Mouse (Mus musculus) gastrocnemius, postnatal 14 days (tissue): ENCODE results near the gene Abcb1a. TPM values are rescaled to one million over a fixed set of nuclear protein-coding genes. Genes with fewer than 3 reads are reported as not detected.
A peak's percentile ranks its signal among the peaks of the same experiment; 100 is the strongest.

Source experiments
- DNase-seq: peaks from one replicate; pipeline ENCODE4 v3.0.0; 2021; ENCODE audit warnings: mixed read lengths
- intact Hi-C: fragments of 180-260 bp; cut with DNase I; formaldehyde crosslinking; loops from one replicate; pipeline ENCODE4 v1.15.1; 2025; ENCODE audit warnings: low total_unique reads
- long read RNA-seq, 2 experiments: library from polyadenylated mRNA; stranded (forward); transcript quantifications; one replicate each; pipeline ENCODE4 v2.0.0; 2021
- total RNA-seq, 2 experiments: library from RNA; stranded (reverse); gene quantifications; 2 replicates each; pipeline ENCODE4 v1.2.3; 2021

Abcb1a gene
- total RNA-seq: 1 to 10 TPM; 2.8 to 3.1 TPM
- long read RNA-seq, experiment 1: 0 reads
- long read RNA-seq, experiment 2, partial matches to known transcripts: 1 of 1 reads
- long read RNA-seq, experiment 2, other reads (novel, unspliced or antisense): 0 of 1 reads

GRCm38 (mm10) chr5:8659911-8660737 is at the start of gene Abcb1a:
Abcb1a (plus strand) TSS chr5:8660077.
- intact Hi-C loops: no loop called here
- DNase-seq: peak; percentile 10

GRCm38 (mm10) chr5:8622071-8622595 is 37.7 kb upstream of the Abcb1a start:
- DNase-seq: peak; percentile 32
- intact Hi-C loops: no loop called here

- intact Hi-C loops: no loop called here
- DNase-seq: peak; percentile 80
These were observed 37.2 kb upstream of the Abcb1a start, which contains the start of gene Rundc3b for GRCm38 (mm10) chr5:8622596-8623231. Rundc3b (minus strand) TSS chr5:8622952.

DNA sequence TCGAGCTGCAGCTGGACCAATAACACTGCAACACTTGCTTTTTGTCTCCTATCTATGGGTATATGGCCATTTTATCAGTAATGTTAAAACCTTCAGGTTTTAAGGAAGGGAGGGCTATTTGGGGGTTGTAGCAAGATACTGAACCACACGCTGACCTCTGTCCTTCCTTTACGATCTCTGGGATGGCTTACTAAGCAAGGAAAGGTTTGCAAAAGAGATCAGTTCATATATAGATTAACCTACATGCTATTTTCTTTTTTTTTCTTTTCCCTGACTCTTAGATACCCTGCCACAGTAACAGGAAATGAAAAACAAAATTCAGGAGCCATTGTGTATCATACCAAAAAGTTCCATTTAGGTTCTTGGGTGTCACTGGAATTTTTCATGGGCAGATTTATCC is 27.0 kb upstream of the Abcb1a start:
- intact Hi-C loops: no loop called here
- DNase-seq: no peak

DNA sequence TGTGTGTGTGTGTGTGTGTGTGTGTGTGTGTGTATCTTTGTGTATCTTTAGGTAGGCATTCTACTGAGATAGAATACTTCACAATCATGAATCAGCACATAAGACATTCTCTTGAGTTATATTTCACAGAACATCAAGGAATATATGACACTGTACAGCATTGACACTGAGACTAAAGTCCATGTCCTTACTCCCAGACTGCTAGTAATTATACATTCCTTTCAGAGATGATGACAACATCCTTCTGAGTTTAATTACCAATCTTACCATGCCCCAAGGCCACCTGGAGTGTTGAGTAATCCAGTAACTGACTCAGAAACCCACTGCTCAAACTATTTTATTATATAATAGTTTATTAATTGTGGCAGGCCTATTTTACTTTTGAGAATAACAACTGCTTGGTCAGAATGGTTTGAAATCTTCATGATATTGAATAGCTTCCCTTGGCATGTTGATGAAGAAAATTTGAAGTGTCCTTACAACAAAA is 25.3 kb upstream of the Abcb1a start:
- intact Hi-C loops: no loop called here
- DNase-seq: no peak

- intact Hi-C loops: no loop called here
- no peak for DNase-seq
These were observed 11.6 kb upstream of the Abcb1a start for GRCm38 (mm10) chr5:8648300-8648699.

GRCm38 (mm10) chr5:8648774-8649173 is 11.1 kb upstream of the Abcb1a start:
- no peak for DNase-seq
- intact Hi-C loops: no loop called here

- DNase-seq: no peak
- intact Hi-C loops: no loop called here
These were observed 7.8 kb upstream of the Abcb1a start for GRCm38 (mm10) chr5:8652085-8652484.

DNA sequence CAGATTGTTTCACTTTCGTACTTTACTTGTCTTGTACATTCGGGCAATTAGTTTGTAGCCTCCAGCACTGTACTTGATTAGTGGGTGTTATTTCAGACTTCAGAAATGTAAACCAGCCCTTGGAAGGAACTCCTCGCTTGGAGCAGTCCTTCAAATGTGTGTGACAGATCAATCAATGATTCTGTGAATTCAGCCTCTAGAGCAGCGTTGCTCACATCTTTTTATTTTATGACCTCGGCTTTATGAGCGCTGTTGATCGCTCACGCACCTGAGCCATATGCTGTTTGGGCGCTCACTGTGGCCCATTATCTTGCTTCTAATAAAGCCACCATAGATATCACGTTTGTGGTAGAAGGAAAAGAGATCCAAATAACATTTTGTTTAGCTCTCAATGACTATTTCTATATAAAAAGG is 868 bp downstream of the Abcb1a start:
- DNase-seq: no peak
- intact Hi-C loops: no loop called here

- no peak for DNase-seq
- intact Hi-C loops: no loop called here
These were observed 4.8 kb downstream of the Abcb1a start for GRCm38 (mm10) chr5:8664678-8665077.

GRCm38 (mm10) chr5:8667758-8668474 is 8.0 kb downstream of the Abcb1a start:
- DNase-seq: no peak
- intact Hi-C loops: no loop called here

GRCm38 (mm10) chr5:8669606-8670005 is 9.7 kb downstream of the Abcb1a start:
- no peak for DNase-seq
- intact Hi-C loops: no loop called here

GRCm38 (mm10) chr5:8675262-8675951 is 15.5 kb downstream of the Abcb1a start:
- intact Hi-C loops: no loop called here
- DNase-seq: no peak

DNA sequence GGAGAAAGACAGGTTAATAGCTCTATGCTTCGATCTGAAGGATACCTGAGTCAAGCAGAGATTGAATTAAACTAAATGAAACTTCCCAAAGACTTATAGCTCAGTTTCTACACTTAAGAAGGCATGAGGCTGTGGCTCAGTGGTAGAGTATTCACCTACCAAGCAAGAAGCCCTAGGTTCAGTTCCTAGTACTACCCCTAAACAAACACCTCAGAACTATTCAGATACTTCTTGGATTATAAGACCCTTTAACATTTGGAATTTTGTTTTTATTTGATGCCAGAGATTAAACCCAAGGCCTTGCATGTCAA is 16.0 kb downstream of the Abcb1a start:
- no peak for DNase-seq
- intact Hi-C loops: no loop called here

DNA sequence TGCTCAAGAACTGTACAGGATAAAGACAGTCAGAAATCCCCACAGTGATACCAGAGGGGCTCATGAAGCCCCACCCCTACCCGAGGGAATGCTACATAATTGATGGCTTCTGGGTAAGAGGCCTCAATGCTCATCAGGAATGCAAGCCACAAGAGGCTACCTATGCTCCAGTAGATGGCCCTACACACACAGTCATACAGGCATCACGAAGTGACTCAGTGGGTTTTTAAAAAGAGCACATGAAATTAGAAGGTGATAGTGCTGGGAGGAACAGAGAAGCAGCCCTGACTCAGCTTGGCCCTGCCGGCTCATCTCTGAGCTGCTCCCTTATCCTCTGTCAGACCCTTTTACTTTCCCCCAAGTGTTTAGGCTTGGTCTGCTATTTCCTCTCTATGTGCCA is 21.3 kb downstream of the Abcb1a start:
- intact Hi-C loops: no loop called here
- no peak for DNase-seq

GRCm38 (mm10) chr5:8683686-8684085 is 23.8 kb downstream of the Abcb1a start:
- intact Hi-C loops: no loop called here
- DNase-seq: no peak

GRCm38 (mm10) chr5:8686071-8686470 is 26.2 kb downstream of the Abcb1a start:
- intact Hi-C loops: no loop called here

GRCm38 (mm10) chr5:8687550-8687949 is 27.7 kb downstream of the Abcb1a start:
- intact Hi-C loops: no loop called here

More at GRCm38 (mm10) chr5:8686071-8686470, 26.2 kb downstream of the Abcb1a start:
- DNase-seq: no peak

DNA sequence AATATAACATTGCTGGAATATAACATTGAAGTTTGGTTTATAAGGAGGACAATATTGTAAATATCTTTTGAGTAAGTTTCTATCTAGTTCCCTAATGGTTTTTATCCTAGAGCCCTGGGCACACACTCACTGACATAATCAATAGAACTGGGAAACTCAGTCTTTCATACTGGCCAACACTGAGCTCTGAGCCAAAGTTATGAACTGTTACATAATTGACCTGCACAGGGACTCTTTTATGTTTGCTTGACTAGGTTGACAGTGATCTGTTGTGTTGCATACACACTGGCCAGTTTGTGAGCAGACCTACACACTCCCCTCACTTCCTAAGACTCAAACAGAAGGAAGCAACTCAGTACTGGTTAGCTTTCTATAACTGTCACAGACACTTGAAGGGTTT is 56.2 kb downstream of the Abcb1a start:
- intact Hi-C loops: no loop called here
- no peak for DNase-seq

More at GRCm38 (mm10) chr5:8687550-8687949, 27.7 kb downstream of the Abcb1a start:
- DNase-seq: no peak
